Mouse (Mus musculus): ENCODE results near the gene Fam213b. TPM values are rescaled to one million over a fixed set of nuclear protein-coding genes. Genes with fewer than 3 reads are reported as not detected.

Fam213b gene
- polyA plus RNA-seq, 1 experiment from 2014 or later, result 36.3 TPM

- Histone ChIP-seq H3K4me1 (peaks cover 24% of the 10 kb centered on the region), H3K27ac (no peak overlapping the region), H3K27me3 (ENCODE audit: poor library complexity, severe bottlenecking) (peaks cover 8% of the 10 kb centered on the region; the same call in 1 of the 2 replicates), H3K9me3 (no peaks in the 10 kb centered on the region), H3K36me3 (replicated peaks) (no peaks in the 10 kb centered on the region), H3K4me3 (no peak overlapping the region)
- DNase-seq (ENCODE audit: extremely low spot score, low spot score), result no peak
- WGBS, result 93% methylated on average over 2 of the region's 2 CpGs
Observed at GRCm38 (mm10) chr4:154934800-154935199, 35.9 kb upstream of the Fam213b start.

DNA sequence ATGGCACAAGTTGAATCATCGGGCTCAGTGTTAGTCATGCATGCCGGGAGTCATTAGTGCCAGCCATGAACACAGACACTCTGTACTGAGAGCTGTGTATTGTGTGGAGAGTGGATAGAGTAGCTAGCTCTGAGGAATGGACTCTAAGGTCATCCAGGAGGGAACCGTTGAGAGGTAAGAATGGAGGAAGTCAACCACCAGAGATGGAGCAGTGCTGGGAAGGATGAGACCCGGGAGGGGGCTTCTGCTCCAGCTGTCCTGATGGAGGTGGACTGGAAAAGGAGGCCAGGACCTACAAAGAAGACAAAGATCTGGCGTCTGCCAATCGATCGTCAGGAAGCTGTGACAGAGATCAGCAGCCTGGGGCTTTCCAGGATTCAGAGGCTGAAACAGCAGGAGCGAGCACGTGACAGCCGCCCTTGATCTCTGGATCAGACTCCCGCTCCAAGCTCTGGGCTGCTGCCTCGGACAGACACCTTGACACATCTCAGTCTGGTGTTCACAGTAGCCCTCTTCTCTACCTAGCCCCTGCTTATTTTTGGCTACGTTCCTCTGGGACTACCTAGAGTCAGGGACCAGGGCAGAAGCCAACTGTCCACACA, 34.5 kb upstream of the Fam213b start:
- Histone ChIP-seq H3K27me3 (ENCODE audit: poor library complexity, severe bottlenecking) (peaks cover 8% of the 10 kb centered on the region; the same call in 1 of the 2 replicates), H3K9me3 (no peaks in the 10 kb centered on the region), H3K4me3 (no peak overlapping the region), H3K27ac (no peak overlapping the region), H3K4me1 (peaks cover 31% of the 10 kb centered on the region), H3K36me3 (replicated peaks) (no peaks in the 10 kb centered on the region)
- DNase-seq (ENCODE audit: extremely low spot score, low spot score), result no peak
- 65% methylated on average over 13 of the region's 13 CpGs for WGBS

GRCm38 (mm10) chr4:154929088-154929660, 30.2 kb upstream of the Fam213b start:
- WGBS, result 89% methylated on average over 12 of the region's 12 CpGs
- no peak overlapping the region for H3K4me3 ChIP-seq
- H3K27me3 ChIP-seq (ENCODE audit: poor library complexity, severe bottlenecking), result peaks cover 5% of the 10 kb centered on the region; the same call in 1 of the 2 replicates
- 0 out of 2 replicates have a peak, but pooled peaks cover under 1% of the 10 kb centered on the region for H3K9me3 ChIP-seq
- peak overlapping the region; percentile 79 for H3K27ac ChIP-seq
- H3K4me1 ChIP-seq, result peaks cover 35% of the 10 kb centered on the region
- no peak for DNase-seq (ENCODE audit: extremely low spot score, low spot score)
- no peaks in the 10 kb centered on the region for H3K36me3 ChIP-seq (replicated peaks)

DNA sequence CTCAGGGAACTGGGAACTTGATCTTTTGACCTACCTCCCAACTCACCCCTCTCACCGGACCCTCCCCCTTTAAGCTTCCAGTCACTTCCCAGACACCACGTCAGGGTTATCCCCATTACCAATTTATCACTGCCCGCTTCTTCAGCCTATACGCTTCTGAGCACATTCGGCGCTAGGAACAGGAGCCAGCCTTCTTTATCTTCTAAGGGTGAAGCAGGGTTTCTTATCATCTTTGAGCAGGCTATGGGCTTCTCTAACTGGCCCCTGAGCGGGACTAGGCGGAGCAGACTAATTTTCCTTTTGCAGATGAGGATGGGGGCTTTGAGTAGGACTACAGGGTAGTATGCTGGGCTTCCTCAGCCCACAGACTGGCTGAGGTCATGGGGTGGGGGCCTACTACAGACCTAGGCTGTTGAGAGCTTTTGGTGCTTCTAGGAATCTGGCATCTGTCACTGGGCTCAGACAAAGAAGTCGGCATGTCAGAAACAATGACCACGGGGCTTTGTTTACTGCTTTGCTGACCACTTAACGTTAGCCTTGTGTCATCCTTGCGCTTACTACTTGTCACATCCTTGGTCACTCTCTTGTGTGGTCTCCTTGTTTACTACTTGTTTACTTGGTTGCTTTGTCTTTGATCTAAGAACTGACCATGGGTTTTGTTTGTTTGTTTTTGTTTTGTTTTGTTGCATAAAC, 29.6 kb upstream of the Fam213b start, which contains the start of gene Tnfrsf14:
Gene Tnfrsf14 (minus strand): TSS at position 169 of the 693 bp plus-strand sequence.
- no peaks in the 10 kb centered on the region for H3K36me3 ChIP-seq (replicated peaks)
- peak within 1 kb of the TSS; percentile 16; the same call in 1 of the 2 replicates for H3K4me3 ChIP-seq
- WGBS, result 65% methylated on average over 12 of the region's 12 CpGs
- peaks cover 31% of the 10 kb centered on the region for H3K4me1 ChIP-seq
- H3K27me3 ChIP-seq (ENCODE audit: poor library complexity, severe bottlenecking), result no peaks in the 10 kb centered on the region
- 0 out of 2 replicates have a peak, but pooled peaks cover 3% of the 10 kb centered on the region for H3K9me3 ChIP-seq
- H3K27ac ChIP-seq, result peak within 1 kb of the TSS; percentile 79
- no peak for DNase-seq (ENCODE audit: extremely low spot score, low spot score)

DNA sequence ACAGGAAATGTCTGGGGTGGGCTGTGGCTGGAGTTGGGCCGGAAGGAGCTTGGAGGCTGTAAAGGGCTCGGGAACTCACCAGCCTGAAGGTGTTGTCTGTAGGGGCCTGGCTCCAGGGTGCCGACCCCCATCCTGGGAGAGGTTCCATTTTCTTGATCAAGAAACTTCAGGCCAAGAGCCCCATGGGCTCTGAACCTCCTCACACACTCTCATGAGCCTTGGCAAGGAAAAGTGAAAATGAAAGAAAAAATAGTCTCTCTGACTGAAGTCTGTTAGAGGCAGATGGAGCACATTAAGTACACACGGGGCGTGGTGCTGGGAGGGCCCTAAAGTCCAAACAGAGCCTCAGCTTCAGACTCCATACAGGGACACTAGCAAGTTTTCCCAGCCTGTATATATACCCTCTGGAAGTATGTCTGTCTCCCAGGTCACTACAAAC, 29.0 kb upstream of the Fam213b start:
- WGBS, result 61% methylated on average over 5 of the region's 5 CpGs
- no peak for DNase-seq (ENCODE audit: extremely low spot score, low spot score)
- H3K4me3 ChIP-seq, result peak overlapping the region; percentile 16; the same call in 1 of the 2 replicates
- H3K27me3 ChIP-seq (ENCODE audit: poor library complexity, severe bottlenecking), result no peaks in the 10 kb centered on the region
- H3K4me1 ChIP-seq, result peaks cover 26% of the 10 kb centered on the region
- peak overlapping the region; percentile 79 for H3K27ac ChIP-seq
- H3K9me3 ChIP-seq, result 0 out of 2 replicates have a peak, but pooled peaks cover 3% of the 10 kb centered on the region
- H3K36me3 ChIP-seq (replicated peaks), result no peaks in the 10 kb centered on the region

GRCm38 (mm10) chr4:154926969-154927898, 28.3 kb upstream of the Fam213b start:
- peak overlapping the region; percentile 16; the same call in 1 of the 2 replicates for H3K4me3 ChIP-seq
- no peaks in the 10 kb centered on the region for H3K36me3 ChIP-seq (replicated peaks)
- WGBS, result 70% methylated on average over 9 of the region's 9 CpGs
- H3K27ac ChIP-seq, result peak overlapping the region; percentile 79
- 0 out of 2 replicates have a peak, but pooled peaks cover 3% of the 10 kb centered on the region for H3K9me3 ChIP-seq
- no peak for DNase-seq (ENCODE audit: extremely low spot score, low spot score)
- H3K27me3 ChIP-seq (ENCODE audit: poor library complexity, severe bottlenecking), result no peaks in the 10 kb centered on the region
- peaks cover 26% of the 10 kb centered on the region for H3K4me1 ChIP-seq

- WGBS, result 52% methylated on average over 4 of the region's 4 CpGs
- Histone ChIP-seq H3K4me3 (no peak overlapping the region), H3K9me3 (0 out of 2 replicates have a peak, but pooled peaks cover 3% of the 10 kb centered on the region), H3K4me1 (peaks cover 26% of the 10 kb centered on the region), H3K27ac (no peak overlapping the region), H3K36me3 (replicated peaks) (no peaks in the 10 kb centered on the region), H3K27me3 (ENCODE audit: poor library complexity, severe bottlenecking) (no peaks in the 10 kb centered on the region)
- DNase-seq (ENCODE audit: extremely low spot score, low spot score), result no peak
Observed at GRCm38 (mm10) chr4:154925413-154925812, 26.5 kb upstream of the Fam213b start.

GRCm38 (mm10) chr4:154922931-154923330, 24.0 kb upstream of the Fam213b start:
- H3K9me3 ChIP-seq, result 0 out of 2 replicates have a peak, but pooled peaks cover 3% of the 10 kb centered on the region
- no peaks in the 10 kb centered on the region for H3K36me3 ChIP-seq (replicated peaks)
- no peak overlapping the region for H3K4me3 ChIP-seq
- H3K27ac ChIP-seq, result no peak overlapping the region
- no peaks in the 10 kb centered on the region for H3K27me3 ChIP-seq (ENCODE audit: poor library complexity, severe bottlenecking)
- H3K4me1 ChIP-seq, result peaks cover 15% of the 10 kb centered on the region
- WGBS, result 82% methylated on average over 5 of the region's 5 CpGs
- DNase-seq (ENCODE audit: extremely low spot score, low spot score), result no peak

DNA sequence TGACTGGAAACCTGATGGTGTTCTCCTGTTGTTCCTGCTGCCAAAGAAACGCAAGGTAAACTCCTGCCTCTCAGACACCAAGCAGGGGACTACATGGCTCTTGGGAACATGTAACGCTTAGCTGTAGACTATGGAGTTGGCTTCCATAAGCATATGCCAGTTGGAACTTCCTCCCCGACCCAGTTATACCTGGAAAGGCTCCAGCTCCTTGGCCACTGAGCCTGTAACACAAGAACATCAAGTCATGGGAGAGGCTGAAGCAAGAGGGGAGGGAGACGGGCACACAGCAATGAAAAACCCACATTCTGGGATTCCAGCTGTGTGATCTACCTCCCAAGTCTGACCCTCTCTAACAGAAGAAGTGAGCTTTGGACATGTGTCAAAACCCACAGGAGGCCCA, 23.4 kb upstream of the Fam213b start:
- H3K27ac ChIP-seq, result no peak overlapping the region

DNA sequence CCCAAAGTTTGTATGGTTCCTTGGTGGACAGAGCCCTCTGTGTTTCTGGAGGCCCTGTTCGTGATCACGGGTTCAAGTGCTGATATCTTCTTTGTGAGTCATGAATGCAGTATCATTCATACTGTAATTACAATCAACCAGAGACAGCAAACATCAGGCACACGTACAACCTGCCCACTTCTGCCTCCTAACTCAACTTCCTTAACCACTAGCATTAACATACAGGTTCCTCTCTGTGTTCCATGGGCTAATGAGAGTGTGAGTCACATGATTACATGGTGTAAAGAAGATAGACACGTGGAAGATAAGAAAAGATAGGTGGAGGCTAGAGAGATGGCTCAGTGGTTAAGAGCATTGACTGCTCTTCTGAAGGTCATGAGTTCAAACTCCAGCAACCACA, 17.7 kb upstream of the Fam213b start:
- DNase-seq (ENCODE audit: extremely low spot score, low spot score), result no peak
- H3K27me3 ChIP-seq (ENCODE audit: poor library complexity, severe bottlenecking), result no peaks in the 10 kb centered on the region
- no peak overlapping the region for H3K27ac ChIP-seq
- WGBS, result 89% methylated on average over 4 of the region's 4 CpGs
- no peaks in the 10 kb centered on the region for H3K9me3 ChIP-seq
- peaks cover under 1% of the 10 kb centered on the region for H3K4me1 ChIP-seq
- no peaks in the 10 kb centered on the region for H3K36me3 ChIP-seq (replicated peaks)
- H3K4me3 ChIP-seq, result no peak overlapping the region

More for the DNA sequence above, 23.4 kb upstream of the Fam213b start:
- no peak for DNase-seq (ENCODE audit: extremely low spot score, low spot score)
- Histone ChIP-seq H3K4me3 (no peak overlapping the region), H3K27me3 (ENCODE audit: poor library complexity, severe bottlenecking) (no peaks in the 10 kb centered on the region), H3K36me3 (replicated peaks) (no peaks in the 10 kb centered on the region), H3K9me3 (0 out of 2 replicates have a peak, but pooled peaks cover 3% of the 10 kb centered on the region), H3K4me1 (peaks cover 8% of the 10 kb centered on the region)
- WGBS, result 86% methylated on average over 4 of the region's 4 CpGs

DNA sequence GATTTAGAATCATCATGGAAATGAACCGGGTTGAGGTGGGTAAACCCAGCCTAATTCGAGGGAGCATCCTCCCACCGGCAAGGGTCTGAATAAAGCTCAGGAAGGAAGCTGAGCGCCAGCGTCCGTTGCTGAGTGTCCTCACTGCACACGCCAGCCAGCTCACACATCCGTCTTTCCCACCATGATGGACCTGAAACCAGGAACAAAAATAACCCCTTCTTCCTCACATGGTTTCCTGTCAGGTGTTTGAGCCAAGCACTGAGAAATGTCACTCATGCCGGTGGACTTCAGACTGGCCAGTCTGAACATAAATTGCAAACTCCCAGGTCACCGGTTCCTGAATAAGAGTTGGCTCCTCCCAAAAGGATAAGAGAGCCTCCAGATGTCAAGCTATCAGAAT, 16.4 kb upstream of the Fam213b start:
- H3K36me3 ChIP-seq (replicated peaks), result no peaks in the 10 kb centered on the region
- no peak overlapping the region for H3K27ac ChIP-seq
- 85% methylated on average over 10 of the region's 10 CpGs for WGBS

GRCm38 (mm10) chr4:154914707-154915106, 15.8 kb upstream of the Fam213b start:
- H3K4me3 ChIP-seq, result no peak overlapping the region
- H3K27me3 ChIP-seq (ENCODE audit: poor library complexity, severe bottlenecking), result no peaks in the 10 kb centered on the region
- DNase-seq (ENCODE audit: extremely low spot score, low spot score), result no peak
- no peak overlapping the region for H3K27ac ChIP-seq
- 82% methylated on average over 3 of the region's 3 CpGs for WGBS
- peaks cover 18% of the 10 kb centered on the region for H3K4me1 ChIP-seq
- H3K9me3 ChIP-seq, result no peaks in the 10 kb centered on the region
- no peaks in the 10 kb centered on the region for H3K36me3 ChIP-seq (replicated peaks)

More for the DNA sequence above, 16.4 kb upstream of the Fam213b start:
- Histone ChIP-seq H3K4me3 (no peak overlapping the region), H3K9me3 (no peaks in the 10 kb centered on the region), H3K4me1 (peaks cover 15% of the 10 kb centered on the region), H3K27me3 (ENCODE audit: poor library complexity, severe bottlenecking) (no peaks in the 10 kb centered on the region)
- no peak for DNase-seq (ENCODE audit: extremely low spot score, low spot score)
